28 mouse cellular contexts compared by ENCODE assay signal in the genomic region with DNA sequence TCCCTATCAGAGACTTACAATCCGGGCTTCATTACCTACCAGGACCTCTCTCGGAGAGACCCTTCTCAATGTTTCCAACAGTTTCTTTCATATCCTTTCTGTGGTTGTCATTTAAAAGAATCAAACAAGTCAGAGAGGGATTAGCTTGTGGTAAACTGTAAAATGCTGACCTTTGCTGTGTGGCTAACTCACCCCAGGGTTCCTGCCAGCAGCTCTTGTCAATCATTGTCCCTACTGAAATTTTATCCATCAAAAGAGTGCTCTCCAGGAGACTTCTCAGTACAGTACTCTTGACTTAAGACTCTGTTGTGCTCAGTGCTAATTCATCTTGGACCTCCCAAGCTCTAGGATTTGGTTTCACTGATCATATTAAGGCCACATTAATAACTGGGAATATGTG. TPM values are rescaled to one million over a fixed set of nuclear protein-coding genes. Genes with fewer than 3 reads are reported as not detected.
DNase-seq lines count a peak whose midpoint lies in the region; ATAC-seq and TF ChIP-seq lines count a peak whose summit lies in the region.
"Had no signal": no experiment of that assay in that cellular context is flagged by ENCODE, and none has a peak within 500 bp of the region (broad histone marks: within the 10 kb centered on the region; RNA-seq: fewer than 3 reads in every experiment).

No protein-coding gene starts in this region.

- ATAC-seq in erythroblast, adult 5-6 weeks (replicated peaks; ENCODE audit: low FRiP score, poor library complexity, severe bottlenecking) = no peak
- ATAC-seq: activated CD4-positive, CD25-positive, alpha-beta regulatory T cell, adult 4 months; forebrain, embryonic 13.5 days; forebrain, embryonic 16.5 days; hindbrain, postnatal 0 days; inflammation-experienced regulatory T-cells, adult 6 months had no signal

- DNase-seq in kidney, adult 9 months = peak; percentile 47
- DNase-seq in kidney, postnatal 14 days = no peak
- peak; percentile 3 for DNase-seq in adipocyte (ENCODE audit: low spot score)
- no peak for DNase-seq in cerebellum, postnatal 36 days
- DNase-seq: adrenal gland, postnatal 10 days; adrenal gland, postnatal 36 days; cerebellum, adult 18-20 months; cerebellum, adult 9-10 months; cerebellum, postnatal 14 days; gastrocnemius, postnatal 10 days; gastrocnemius, postnatal 36 days; heart, adult 2 months; heart, postnatal 14 days; heart, postnatal 4 days had no signal

- no peaks in the 10 kb centered on the region for H3K79me2 ChIP-seq in C2C12 (ENCODE audit: control insufficient read depth, insufficient read depth)

- no peaks in the 10 kb centered on the region for H3K36me3 ChIP-seq in C2C12 (ENCODE audit: control insufficient read depth, insufficient read depth)
- H3K36me3 ChIP-seq: heart, embryonic 10.5 days had no signal

- H3K27me3 ChIP-seq in C2C12 (ENCODE audit: control insufficient read depth, insufficient read depth, insufficient read length) = no peaks in the 10 kb centered on the region
- H3K27me3 ChIP-seq: embryonic facial prominence, embryonic 15.5 days; forebrain, embryonic 13.5 days; heart, embryonic 13.5 days had no signal

- H3K79me3 ChIP-seq in C2C12 (ENCODE audit: low read depth) = no peaks in the 10 kb centered on the region

- TF ChIP-seq CTCF in C2C12 (IDR thresholded peaks at IDR 0.05; ENCODE audit: control insufficient read depth, insufficient read depth, insufficient read length) = no peak

- H3ac ChIP-seq in C2C12 (ENCODE audit: control insufficient read depth, insufficient read length, low read depth) = no peak overlapping the region

- H3K4me3 ChIP-seq in C2C12 (ENCODE audit: insufficient read depth, poor library complexity, severe bottlenecking) = no peak overlapping the region
- H3K4me3 ChIP-seq: embryonic facial prominence, embryonic 15.5 days; erythroblast, embryonic 14.5 days; forebrain, embryonic 10.5 days; forebrain, embryonic 13.5 days; heart, adult 2 months; heart, embryonic 10.5 days; heart, embryonic 13.5 days had no signal

TF ChIP-seq in C2C12, 6 proteins besides CTCF, POLR2A, EP300 and RAD21:
- TF ChIP-seq MYOD1 (IDR thresholded peaks at IDR 0.05; ENCODE audit: control insufficient read depth, insufficient read length, low read depth) = peak; percentile 82
- no peak for TF ChIP-seq USF1 (IDR thresholded peaks at IDR 0.05; ENCODE audit: low read depth)

RNA-seq across cellular contexts. Expression of gene Fam196a, which starts 36.2 kb away (rescaled TPM):
- 0.27 TPM for polyA plus RNA-seq in C2C12 (2012; fragmentation: generic; extraction: Trizol)
- not detected in 2 replicates for total RNA-seq in erythroblast, adult 5-6 weeks (2015; ENCODE audit: low replicate concordance)
- 0.14 TPM in 1 of 2 replicates, not detected in the other for total RNA-seq in erythroblast, adult 5-6 weeks (2017; ENCODE audit: low replicate concordance)
- total RNA-seq: common myeloid progenitor, adult 5-6 weeks; granulocyte monocyte progenitor cell, adult 5-6 weeks; heart, adult 2 months; heart, postnatal 14 days; heart, postnatal 4 days had no signal
- polyA plus RNA-seq: activated CD4-positive, CD25-positive, alpha-beta regulatory T cell, adult 4 months; erythroblast, embryonic 14.5 days; heart, adult 2 months had no signal

Comparison
In these comparisons a context has a peak if more than half of its experiments do, and no peak if none do; other contexts are left out.
1. DNase-seq: peak in kidney, adult 9 months (single experiment) and adipocyte (single experiment); none in kidney, postnatal 14 days (single experiment) and cerebellum, postnatal 36 days (0 of 2).